9 mouse cellular contexts compared by ENCODE assay signal in genomic region chr7:99572931-99573330, GRCm38 (mm10). TPM values are rescaled to one million over a fixed set of nuclear protein-coding genes. Genes with fewer than 3 reads are reported as not detected.
DNase-seq lines count a peak whose midpoint lies in the region; ATAC-seq lines count a peak whose summit lies in the region.
"Had no signal": no experiment of that assay in that cellular context is flagged by ENCODE, and none has a peak within 500 bp of the region (broad histone marks: within the 10 kb centered on the region; RNA-seq: fewer than 3 reads in every experiment).

No protein-coding gene starts in this region.

- no peak for DNase-seq in embryonic facial prominence, embryonic 10.5 days (ENCODE audit: low spot score)
- no peak for DNase-seq in limb, embryonic 10.5 days (ENCODE audit: low spot score)
- DNase-seq in cerebellum, postnatal 36 days: peak; percentile 53 to 61
- DNase-seq in thymus, adult 18-20 months: peak; percentile 78 to 90
- DNase-seq in layer of hippocampus, postnatal 14 days (ENCODE audit: low spot score in 2 of 2): no peak

- H3K4me2 ChIP-seq in embryonic facial prominence, embryonic 13.5 days: no peak overlapping the region
- H3K4me2 ChIP-seq in limb, embryonic 13.5 days (replicated peaks): no peak overlapping the region
- H3K4me2 ChIP-seq: heart, embryonic 13.5 days had no signal

- no peaks in the 10 kb centered on the region for H3K9me3 ChIP-seq in embryonic facial prominence, embryonic 13.5 days
- no peaks in the 10 kb centered on the region for H3K9me3 ChIP-seq in embryonic facial prominence, embryonic 10.5 days
- no peaks in the 10 kb centered on the region for H3K9me3 ChIP-seq in limb, embryonic 13.5 days
- H3K9me3 ChIP-seq in limb, embryonic 10.5 days (replicated peaks): no peaks in the 10 kb centered on the region
- H3K9me3 ChIP-seq: heart, embryonic 13.5 days had no signal

- H3K4me3 ChIP-seq in embryonic facial prominence, embryonic 13.5 days: no peak overlapping the region
- no peak overlapping the region for H3K4me3 ChIP-seq in embryonic facial prominence, embryonic 10.5 days
- H3K4me3 ChIP-seq in limb, embryonic 13.5 days: no peak overlapping the region
- H3K4me3 ChIP-seq in limb, embryonic 10.5 days: no peak overlapping the region
- H3K4me3 ChIP-seq: heart, embryonic 13.5 days had no signal

- no peaks in the 10 kb centered on the region for H3K27me3 ChIP-seq in embryonic facial prominence, embryonic 13.5 days
- H3K27me3 ChIP-seq in embryonic facial prominence, embryonic 10.5 days (replicated peaks; ENCODE audit: low read depth, poor library complexity, severe bottlenecking): no peaks in the 10 kb centered on the region
- H3K27me3 ChIP-seq in limb, embryonic 13.5 days: no peaks in the 10 kb centered on the region
- H3K27me3 ChIP-seq in limb, embryonic 10.5 days (ENCODE audit: low read depth, poor library complexity, severe bottlenecking): no peaks in the 10 kb centered on the region
- H3K27me3 ChIP-seq: heart, embryonic 13.5 days had no signal

- H3K36me3 ChIP-seq in embryonic facial prominence, embryonic 13.5 days: no peaks in the 10 kb centered on the region
- H3K36me3 ChIP-seq in embryonic facial prominence, embryonic 10.5 days (replicated peaks): peaks cover 6% of the 10 kb centered on the region; the same call in 1 of the 2 replicates
- H3K36me3 ChIP-seq in limb, embryonic 13.5 days: no peaks in the 10 kb centered on the region
- no peaks in the 10 kb centered on the region for H3K36me3 ChIP-seq in limb, embryonic 10.5 days

- H3K4me1 ChIP-seq in embryonic facial prominence, embryonic 13.5 days: peaks cover 34% of the 10 kb centered on the region
- peaks cover 43% of the 10 kb centered on the region for H3K4me1 ChIP-seq in embryonic facial prominence, embryonic 10.5 days
- H3K4me1 ChIP-seq in limb, embryonic 13.5 days: peaks cover 21% of the 10 kb centered on the region
- peaks cover 36% of the 10 kb centered on the region for H3K4me1 ChIP-seq in limb, embryonic 10.5 days

- peak overlapping the region; percentile 21; the same call in 1 of the 2 replicates for H3K9ac ChIP-seq in embryonic facial prominence, embryonic 13.5 days
- 0 out of 2 replicates have a peak overlapping the region, but pooled peaks have one; percentile 25 for H3K9ac ChIP-seq in limb, embryonic 13.5 days
- H3K9ac ChIP-seq: heart, embryonic 13.5 days had no signal

- WGBS in embryonic facial prominence, embryonic 13.5 days: 38% methylated on average over 10 of the region's 10 CpGs
- WGBS in embryonic facial prominence, embryonic 10.5 days: 43% methylated on average over 10 of the region's 10 CpGs
- 17% methylated on average over 10 of the region's 10 CpGs for WGBS in limb, embryonic 13.5 days
- 22% methylated on average over 10 of the region's 10 CpGs for WGBS in limb, embryonic 10.5 days

- ATAC-seq in embryonic facial prominence, embryonic 13.5 days (ENCODE audit: insufficient number of reproducible peaks, insufficient read depth, low FRiP score, low TSS enrichment, low read depth): no peak
- ATAC-seq in limb, embryonic 13.5 days (ENCODE audit: low FRiP score, low read depth): no peak
- ATAC-seq in megakaryocyte progenitor cell, adult 5-6 weeks (replicated peaks; ENCODE audit: poor library complexity): no peak

- no peak overlapping the region for H3K27ac ChIP-seq in embryonic facial prominence, embryonic 13.5 days
- H3K27ac ChIP-seq in embryonic facial prominence, embryonic 10.5 days (replicated peaks): no peak overlapping the region
- H3K27ac ChIP-seq in limb, embryonic 13.5 days: peak overlapping the region; percentile 22; the same call in 1 of the 2 replicates
- H3K27ac ChIP-seq in limb, embryonic 10.5 days: no peak overlapping the region; the same call in 1 of the 2 replicates
- H3K27ac ChIP-seq: heart, embryonic 13.5 days had no signal

RNA-seq across cellular contexts. Expression of gene Arrb1, which starts 37.7 kb away (rescaled TPM):
- polyA plus RNA-seq in embryonic facial prominence, embryonic 13.5 days (2015; fragmentation: Nextera tagmentation; extraction: Ambion mirVana): 6.3 and 9.7 TPM in 2 replicates
- 12.6 and 13.7 TPM in 2 replicates for polyA plus RNA-seq in embryonic facial prominence, embryonic 10.5 days (2016; fragmentation: Nextera tagmentation; extraction: Ambion mirVana)
- 6.1 and 6.8 TPM in 2 replicates for polyA plus RNA-seq in limb, embryonic 13.5 days (2015; fragmentation: Nextera tagmentation; extraction: Ambion mirVana)
- 8.8 and 10.0 TPM in 2 replicates for polyA plus RNA-seq in limb, embryonic 10.5 days (2016; fragmentation: Nextera tagmentation; extraction: Ambion mirVana)
- 23.5 and 24.1 TPM in 2 replicates for total RNA-seq in megakaryocyte progenitor cell, adult 5-6 weeks (2015)
- total RNA-seq in megakaryocyte progenitor cell, adult 5-6 weeks (2017): 48.2 and 49.2 TPM in 2 replicates
- total RNA-seq in layer of hippocampus, postnatal 14 days (2021): 100 to 1,000 TPM; 137 to 143 TPM

RNA-seq across cellular contexts. Expression of gene Tpbgl, which starts 54.0 kb away (rescaled TPM):
- polyA plus RNA-seq in embryonic facial prominence, embryonic 13.5 days (2015; fragmentation: Nextera tagmentation; extraction: Ambion mirVana): 0.22 and 0.51 TPM in 2 replicates
- 0.55 and 0.60 TPM in 2 replicates for polyA plus RNA-seq in embryonic facial prominence, embryonic 10.5 days (2016; fragmentation: Nextera tagmentation; extraction: Ambion mirVana)
- 0.23 and 0.24 TPM in 2 replicates for polyA plus RNA-seq in limb, embryonic 13.5 days (2015; fragmentation: Nextera tagmentation; extraction: Ambion mirVana)
- polyA plus RNA-seq in limb, embryonic 10.5 days (2016; fragmentation: Nextera tagmentation; extraction: Ambion mirVana): 0.05 TPM in 1 of 2 replicates, not detected in the other
- total RNA-seq in megakaryocyte progenitor cell, adult 5-6 weeks (2015): 0.07 TPM in 1 of 2 replicates, not detected in the other
- total RNA-seq in megakaryocyte progenitor cell, adult 5-6 weeks (2017): not detected in 2 replicates
- 1 to 10 TPM; 4.7 to 5.2 TPM for total RNA-seq in layer of hippocampus, postnatal 14 days (2021)

Comparison
In these comparisons a context has a peak if more than half of its experiments do, and no peak if none do; other contexts are left out.
1. DNase-seq: peak in cerebellum, postnatal 36 days (2 of 2) and thymus, adult 18-20 months (2 of 2); none in embryonic facial prominence, embryonic 10.5 days (single experiment), limb, embryonic 10.5 days (single experiment) and layer of hippocampus, postnatal 14 days (0 of 2).